Mouse (Mus musculus): ENCODE results near the gene Olfr1328.
"Not testable (repeated sequence)": the region's sequence is repeated elsewhere in the genome, so short reads cannot be mapped to it uniquely, and the experiment has no call there.

Gene Olfr1328

GRCm38 (mm10) chr4:118938512-118938911, at the start of gene Olfr1328:
TSS of gene Olfr1328 (minus strand) at chr4:118938612.
- DNase-seq, result no peak

GRCm38 (mm10) chr4:118985291-118985690, 46.9 kb upstream of the Olfr1328 start:
- no peak for DNase-seq

- no peak for DNase-seq
Observed at GRCm38 (mm10) chr4:118973281-118973680, 34.9 kb upstream of the Olfr1328 start.

GRCm38 (mm10) chr4:118967711-118968110, 29.3 kb upstream of the Olfr1328 start:
- no peak for DNase-seq

GRCm38 (mm10) chr4:118961141-118961628, 22.8 kb upstream of the Olfr1328 start, which contains the start of gene Lao1:
TSS of gene Lao1 (plus strand) at chr4:118961578.
- DNase-seq, result peak; percentile 6

GRCm38 (mm10) chr4:118958812-118959211, 20.4 kb upstream of the Olfr1328 start:
- no peak for DNase-seq

GRCm38 (mm10) chr4:118931326-118931725, 7.1 kb downstream of the Olfr1328 start:
- not testable (repeated sequence) for DNase-seq

- DNase-seq, result not testable (repeated sequence)
Observed at GRCm38 (mm10) chr4:118917365-118917764, 21.0 kb downstream of the Olfr1328 start, which contains the start of gene Olfr1329. TSS of gene Olfr1329 (minus strand) at chr4:118917465.

GRCm38 (mm10) chr4:118901981-118902380, 36.4 kb downstream of the Olfr1328 start:
- DNase-seq, result no peak

- no peak for DNase-seq
Observed at GRCm38 (mm10) chr4:118888297-118888696, 50.1 kb downstream of the Olfr1328 start, which contains the start of gene Olfr1330. TSS of gene Olfr1330 (plus strand) at chr4:118888597.
